Mouse (Mus musculus) right cerebral cortex, postnatal 14 days (tissue): Measurements from ENCODE around the gene Olfr1215.
"Not testable (repeated sequence)": the region's sequence is repeated elsewhere in the genome, so short reads cannot be mapped to it uniquely, and the experiment has no call there.

ENCODE experiments used
- DNase-seq: peaks from one replicate; pipeline ENCODE4 v3.0.0; 2022

The Olfr1215 gene

GRCm38 (mm10) chr2:89006873-89007272 is at the start of gene Olfr1215:
Gene Olfr1215, minus strand, starts transcription at chr2:89006973.
- DNase-seq = no peak

DNA sequence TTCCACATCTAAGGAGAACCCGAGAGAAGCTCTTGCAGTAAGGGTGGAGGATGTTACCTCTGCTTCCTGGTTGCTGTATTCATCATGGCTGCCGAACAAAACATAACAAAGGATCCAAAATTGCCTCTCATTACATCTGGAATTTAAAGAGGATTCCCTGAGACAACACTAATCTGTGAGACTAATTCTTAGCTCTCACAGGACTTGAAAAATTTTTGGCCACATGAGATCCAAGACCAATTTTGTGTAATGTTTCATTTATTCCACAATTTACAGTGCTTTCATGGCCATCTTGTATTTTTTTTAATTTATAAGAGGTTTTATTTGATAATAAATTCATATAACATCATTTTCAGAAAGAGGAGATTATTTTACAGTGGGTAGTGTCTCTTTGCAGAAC is 25.2 kb upstream of the Olfr1215 start, which contains the start of gene Olfr1217:
Olfr1217 (minus strand) TSS at position 101 of the 400 bp plus-strand sequence.
- no peak for DNase-seq

- DNase-seq = not testable (repeated sequence)
These were observed 14.7 kb upstream of the Olfr1215 start for GRCm38 (mm10) chr2:89021436-89021835.

- DNase-seq = no peak
These were observed 11.5 kb upstream of the Olfr1215 start, which contains the start of gene Olfr1216 for GRCm38 (mm10) chr2:89018240-89018639. Gene Olfr1216, minus strand, starts transcription at chr2:89018340.

DNA sequence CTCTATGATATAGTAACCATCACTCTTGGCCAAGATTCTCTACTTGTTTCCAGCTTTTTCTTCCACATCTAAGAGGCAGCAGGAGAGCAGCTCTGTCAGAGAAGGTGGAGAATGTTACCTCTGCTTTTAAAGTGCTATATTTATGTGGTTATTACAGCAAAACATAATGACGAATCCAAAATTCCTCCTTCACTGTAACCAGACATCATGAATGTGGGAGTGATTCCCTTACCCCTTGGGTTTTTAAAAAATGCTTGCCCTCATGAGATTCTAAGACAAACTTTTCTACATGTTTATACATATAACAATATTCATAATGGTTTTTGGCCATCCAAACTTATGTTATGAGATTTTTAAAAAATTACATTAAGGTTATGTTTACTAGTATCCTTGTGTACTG is 14.2 kb downstream of the Olfr1215 start, which contains the start of gene Olfr1214:
Olfr1214 (minus strand) TSS at position 101 of the 400 bp plus-strand sequence.
- DNase-seq = no peak

GRCm38 (mm10) chr2:88980181-88980580 is 26.6 kb downstream of the Olfr1215 start, which contains the start of gene Gm13762:
Gene Gm13762, minus strand, starts transcription at chr2:88980281.
- DNase-seq = no peak

DNA sequence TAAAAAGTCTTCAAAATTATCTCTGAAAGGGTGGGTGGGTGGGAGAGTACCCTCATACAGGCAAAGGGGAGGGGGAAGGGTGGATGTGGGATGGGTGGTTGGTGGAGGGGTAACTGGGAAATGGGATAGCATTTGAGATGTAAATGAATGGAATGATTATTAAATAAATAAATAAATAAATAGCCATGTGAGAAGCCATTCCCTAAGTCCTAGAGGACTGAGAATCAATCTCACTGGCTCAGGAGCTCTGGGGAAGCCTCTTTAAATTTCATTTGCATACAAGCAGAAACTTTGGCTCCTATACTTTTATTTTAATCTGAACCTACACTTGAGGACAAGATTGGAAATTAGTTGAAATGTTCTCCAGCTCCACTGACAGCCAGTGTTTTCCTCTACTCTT is 53.1 kb downstream of the Olfr1215 start, which contains the start of gene Olfr1212:
Olfr1212 (plus strand) TSS at position 301 of the 400 bp plus-strand sequence.
- DNase-seq = no peak
